Mouse (Mus musculus): ENCODE data around the gene Eci2. TPM values are rescaled to one million over a fixed set of nuclear protein-coding genes. Genes with fewer than 3 reads are reported as not detected.
A peak's percentile ranks its signal among the peaks of the same experiment; 100 is the strongest.
"Not testable (repeated sequence)": the region's sequence is repeated elsewhere in the genome, so short reads cannot be mapped to it uniquely, and the experiment has no call there.

Eci2 gene
- polyA plus RNA-seq, 1 experiment from 2014 or later = 85.9 TPM

- no peak overlapping the region for H3K27ac ChIP-seq (ENCODE audit: low read depth, low read length)
- H3K9me3 ChIP-seq (ENCODE audit: control insufficient read depth, low read length) = no peaks in the 10 kb centered on the region
- H3K27me3 ChIP-seq (replicated peaks; ENCODE audit: control insufficient read depth, insufficient read depth, low read length) = no peaks in the 10 kb centered on the region
- no peaks in the 10 kb centered on the region for H3K4me1 ChIP-seq (replicated peaks; ENCODE audit: control insufficient read depth, insufficient read depth, low read length)
- H3K36me3 ChIP-seq (ENCODE audit: control insufficient read depth, insufficient read depth, low read length) = peaks cover 21% of the 10 kb centered on the region
- no peak overlapping the region for H3K4me2 ChIP-seq
- WGBS = 92% methylated on average over 4 of the region's 4 CpGs
- no peak overlapping the region for H3K9ac ChIP-seq (ENCODE audit: low read depth, low read length)
- ATAC-seq (replicated peaks; ENCODE audit: low FRiP score) (no peak), DNase-seq (ENCODE audit: low spot score) (no peak)
- H3K4me3 ChIP-seq (ENCODE audit: low read depth, low read length) = no peak overlapping the region
Observed at GRCm38 (mm10) chr13:34976116-34976515, 50.8 kb downstream of the Eci2 start.

- 24% methylated on average over 1 of the region's 1 CpGs for WGBS
- Histone ChIP-seq H3K9me3 (ENCODE audit: control insufficient read depth, low read length) (no peaks in the 10 kb centered on the region), H3K36me3 (ENCODE audit: control insufficient read depth, insufficient read depth, low read length) (peaks cover 12% of the 10 kb centered on the region), H3K4me2 (no peak overlapping the region), H3K27ac (ENCODE audit: low read depth, low read length) (no peak overlapping the region), H3K27me3 (replicated peaks; ENCODE audit: control insufficient read depth, insufficient read depth, low read length) (no peaks in the 10 kb centered on the region), H3K4me1 (replicated peaks; ENCODE audit: control insufficient read depth, insufficient read depth, low read length) (no peaks in the 10 kb centered on the region), H3K9ac (ENCODE audit: low read depth, low read length) (no peak overlapping the region), H3K4me3 (ENCODE audit: low read depth, low read length) (no peak overlapping the region)
- DNase-seq (ENCODE audit: low spot score) = no peak
- ATAC-seq (replicated peaks; ENCODE audit: low FRiP score) = no peak
Observed at GRCm38 (mm10) chr13:34973770-34974169, 53.1 kb downstream of the Eci2 start.

- ATAC-seq (replicated peaks; ENCODE audit: low FRiP score) (no peak), DNase-seq (ENCODE audit: low spot score) (no peak)
- Histone ChIP-seq H3K27me3 (replicated peaks; ENCODE audit: control insufficient read depth, insufficient read depth, low read length) (no peaks in the 10 kb centered on the region), H3K4me2 (no peak overlapping the region), H3K9me3 (ENCODE audit: control insufficient read depth, low read length) (no peaks in the 10 kb centered on the region), H3K9ac (ENCODE audit: low read depth, low read length) (no peak overlapping the region), H3K4me1 (replicated peaks; ENCODE audit: control insufficient read depth, insufficient read depth, low read length) (no peaks in the 10 kb centered on the region), H3K27ac (ENCODE audit: low read depth, low read length) (no peak overlapping the region), H3K4me3 (ENCODE audit: low read depth, low read length) (no peak overlapping the region), H3K36me3 (ENCODE audit: control insufficient read depth, insufficient read depth, low read length) (peaks cover 10% of the 10 kb centered on the region)
- 24% methylated on average over 1 of the region's 1 CpGs for WGBS
Observed at GRCm38 (mm10) chr13:34973149-34973548, 53.7 kb downstream of the Eci2 start.

GRCm38 (mm10) chr13:34972456-34972855 lies 54.4 kb downstream of the Eci2 start:
- H3K27ac ChIP-seq (ENCODE audit: low read depth, low read length); DNase-seq (ENCODE audit: low spot score); H3K4me3 ChIP-seq (ENCODE audit: low read depth, low read length); H3K4me2 ChIP-seq; H3K9me3 ChIP-seq (ENCODE audit: control insufficient read depth, low read length); H3K36me3 ChIP-seq (ENCODE audit: control insufficient read depth, insufficient read depth, low read length); H3K27me3 ChIP-seq (replicated peaks; ENCODE audit: control insufficient read depth, insufficient read depth, low read length); H3K9ac ChIP-seq (ENCODE audit: low read depth, low read length); H3K4me1 ChIP-seq (replicated peaks; ENCODE audit: control insufficient read depth, insufficient read depth, low read length); ATAC-seq (replicated peaks; ENCODE audit: low FRiP score): not testable (repeated sequence)

- H3K4me1 ChIP-seq (replicated peaks; ENCODE audit: control insufficient read depth, insufficient read depth, low read length); H3K9ac ChIP-seq (ENCODE audit: low read depth, low read length); H3K9me3 ChIP-seq (ENCODE audit: control insufficient read depth, low read length); H3K4me2 ChIP-seq; H3K4me3 ChIP-seq (ENCODE audit: low read depth, low read length); H3K36me3 ChIP-seq (ENCODE audit: control insufficient read depth, insufficient read depth, low read length); ATAC-seq (replicated peaks; ENCODE audit: low FRiP score); H3K27ac ChIP-seq (ENCODE audit: low read depth, low read length): not testable (repeated sequence)
- 69% methylated on average over 9 of the region's 9 CpGs for WGBS
- H3K27me3 ChIP-seq (replicated peaks; ENCODE audit: control insufficient read depth, insufficient read depth, low read length) = peaks cover 22% of the 10 kb centered on the region
- peak; percentile 23 for DNase-seq (ENCODE audit: low spot score)
Observed at GRCm38 (mm10) chr13:34965647-34966046, 61.2 kb downstream of the Eci2 start.

GRCm38 (mm10) chr13:34964866-34965265 lies 62.0 kb downstream of the Eci2 start:
- peak overlapping the region; percentile 76 for H3K4me2 ChIP-seq
- no peak overlapping the region for H3K9ac ChIP-seq (ENCODE audit: low read depth, low read length)
- 19% methylated on average over 5 of the region's 5 CpGs for WGBS
- H3K4me1 ChIP-seq (replicated peaks; ENCODE audit: control insufficient read depth, insufficient read depth, low read length) = peaks cover 3% of the 10 kb centered on the region
- no peak overlapping the region for H3K27ac ChIP-seq (ENCODE audit: low read depth, low read length)
- no peaks in the 10 kb centered on the region for H3K9me3 ChIP-seq (ENCODE audit: control insufficient read depth, low read length)
- H3K36me3 ChIP-seq (ENCODE audit: control insufficient read depth, insufficient read depth, low read length) = no peaks in the 10 kb centered on the region
- peak overlapping the region; percentile 47; the same call in 1 of the 2 replicates for H3K4me3 ChIP-seq (ENCODE audit: low read depth, low read length)
- H3K27me3 ChIP-seq (replicated peaks; ENCODE audit: control insufficient read depth, insufficient read depth, low read length) = peaks cover 22% of the 10 kb centered on the region
- DNase-seq (ENCODE audit: low spot score) (peak; percentile 25), ATAC-seq (replicated peaks; ENCODE audit: low FRiP score) (no peak)

- Histone ChIP-seq H3K27ac (ENCODE audit: low read depth, low read length) (no peak overlapping the region), H3K27me3 (replicated peaks; ENCODE audit: control insufficient read depth, insufficient read depth, low read length) (peaks cover 22% of the 10 kb centered on the region), H3K4me2 (peak overlapping the region; percentile 76), H3K9me3 (ENCODE audit: control insufficient read depth, low read length) (no peaks in the 10 kb centered on the region), H3K4me1 (replicated peaks; ENCODE audit: control insufficient read depth, insufficient read depth, low read length) (peaks cover 3% of the 10 kb centered on the region), H3K9ac (ENCODE audit: low read depth, low read length) (no peak overlapping the region), H3K36me3 (ENCODE audit: control insufficient read depth, insufficient read depth, low read length) (no peaks in the 10 kb centered on the region), H3K4me3 (ENCODE audit: low read depth, low read length) (peak overlapping the region; percentile 47)
- ATAC-seq (replicated peaks; ENCODE audit: low FRiP score) (no peak), DNase-seq (ENCODE audit: low spot score) (peak; percentile 38)
- 4% methylated on average over 14 of the region's 14 CpGs for WGBS
Observed at GRCm38 (mm10) chr13:34964419-34964818, 62.5 kb downstream of the Eci2 start.

GRCm38 (mm10) chr13:34963511-34964397 lies 63.1 kb downstream of the Eci2 start, which contains the start of gene Eci3:
TSS of gene Eci3 (minus strand) at chr13:34963810.
- H3K9me3 ChIP-seq (ENCODE audit: control insufficient read depth, low read length) = no peaks in the 10 kb centered on the region
- H3K4me2 ChIP-seq = peak within 1 kb of the TSS; percentile 76
- 3% methylated on average over 32 of the region's 32 CpGs for WGBS
- H3K36me3 ChIP-seq (ENCODE audit: control insufficient read depth, insufficient read depth, low read length) = no peaks in the 10 kb centered on the region
- peak; percentile 41 for ATAC-seq (replicated peaks; ENCODE audit: low FRiP score)
- H3K9ac ChIP-seq (ENCODE audit: low read depth, low read length) = peak within 1 kb of the TSS; percentile 34; the same call in 1 of the 2 replicates
- peaks cover 22% of the 10 kb centered on the region for H3K27me3 ChIP-seq (replicated peaks; ENCODE audit: control insufficient read depth, insufficient read depth, low read length)
- H3K27ac ChIP-seq (ENCODE audit: low read depth, low read length) = no peak within 1 kb of the TSS
- peaks cover 3% of the 10 kb centered on the region for H3K4me1 ChIP-seq (replicated peaks; ENCODE audit: control insufficient read depth, insufficient read depth, low read length)
- peak within 1 kb of the TSS; percentile 47 for H3K4me3 ChIP-seq (ENCODE audit: low read depth, low read length)
- DNase-seq (ENCODE audit: low spot score) = peak; percentile 53

Measured in liver, embryonic 11.5 days (tissue).